Mouse (Mus musculus): Measurements from ENCODE around the gene Rnf113a2. TPM values are rescaled to one million over a fixed set of nuclear protein-coding genes. Genes with fewer than 3 reads are reported as not detected.

Rnf113a2 gene
- polyA plus RNA-seq, 1 experiment from 2014 or later, result 30.7 TPM

DNA sequence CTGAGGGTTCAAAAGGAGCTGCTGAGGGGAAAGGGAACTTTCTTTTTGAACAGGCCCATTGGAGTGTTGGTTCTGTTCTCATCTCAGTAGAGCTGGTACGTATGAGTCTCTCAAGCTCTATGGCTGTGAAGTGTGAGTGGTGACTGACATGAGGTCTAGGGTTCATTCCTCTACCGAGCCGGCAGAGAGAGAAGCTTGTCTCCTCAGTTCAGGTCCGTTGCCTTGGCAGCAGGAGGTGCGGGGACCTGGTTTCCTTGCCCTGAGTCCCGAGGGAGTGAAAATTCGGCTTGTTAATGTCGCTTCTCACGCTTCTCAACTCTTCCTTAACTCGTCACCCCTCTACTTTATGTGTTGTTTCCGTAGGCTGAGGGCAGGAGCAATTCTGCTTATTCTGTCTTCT is 34.8 kb downstream of the Rnf113a2 start:
- 3% methylated on average over 11 of the region's 11 CpGs for WGBS
- H3K27me3 ChIP-seq (ENCODE audit: control insufficient read depth, insufficient read depth, low read length), result no peaks in the 10 kb centered on the region
- H3K9me3 ChIP-seq (ENCODE audit: control insufficient read depth, low read length), result no peaks in the 10 kb centered on the region
- peaks cover 7% of the 10 kb centered on the region; the same call in 1 of the 2 replicates for H3K4me1 ChIP-seq (ENCODE audit: control insufficient read depth, insufficient read depth, low read length)
- ATAC-seq (ENCODE audit: insufficient number of reproducible peaks, low FRiP score, low TSS enrichment, low read depth) (no peak), DNase-seq (ENCODE audit: low spot score) (no peak)
- peak overlapping the region; percentile 55 for H3K4me3 ChIP-seq (ENCODE audit: low read depth, low read length)
- H3K4me2 ChIP-seq (ENCODE audit: low read depth, severe bottlenecking), result peak overlapping the region; percentile 88
- H3K36me3 ChIP-seq (ENCODE audit: control insufficient read depth, insufficient read depth, low read length), result no peaks in the 10 kb centered on the region
- H3K27ac ChIP-seq (replicated peaks; ENCODE audit: low read depth, low read length), result no peak overlapping the region
- H3K9ac ChIP-seq (ENCODE audit: low read length), result peak overlapping the region; percentile 9; the same call in 1 of the 2 replicates

DNA sequence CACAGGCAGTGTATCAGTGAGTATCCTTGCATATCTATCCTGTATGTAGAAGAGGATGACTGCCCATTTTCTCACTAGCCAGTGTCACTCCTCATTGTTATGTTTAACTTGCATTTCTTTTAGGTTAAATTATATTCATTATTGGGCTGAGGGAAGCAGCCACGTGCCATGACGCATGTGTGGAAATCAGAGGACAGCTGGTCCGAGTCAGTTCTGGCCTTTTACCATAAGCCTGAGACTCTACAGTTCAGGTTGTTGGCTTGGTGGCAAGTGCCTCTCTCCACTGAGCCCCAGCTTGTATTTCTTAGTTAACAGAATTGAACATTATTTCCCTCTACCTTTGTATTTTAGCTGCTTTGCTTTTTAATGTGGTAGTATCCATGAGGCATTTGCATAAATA is 39.9 kb downstream of the Rnf113a2 start:
- no peaks in the 10 kb centered on the region for H3K9me3 ChIP-seq (ENCODE audit: control insufficient read depth, low read length)
- no peaks in the 10 kb centered on the region for H3K27me3 ChIP-seq (ENCODE audit: control insufficient read depth, insufficient read depth, low read length)
- H3K4me3 ChIP-seq (ENCODE audit: low read depth, low read length), result no peak overlapping the region
- H3K9ac ChIP-seq (ENCODE audit: low read length), result no peak overlapping the region
- H3K36me3 ChIP-seq (ENCODE audit: control insufficient read depth, insufficient read depth, low read length), result peaks cover 11% of the 10 kb centered on the region
- no peak overlapping the region for H3K27ac ChIP-seq (replicated peaks; ENCODE audit: low read depth, low read length)
- WGBS, result 91% methylated on average over 3 of the region's 3 CpGs
- DNase-seq (ENCODE audit: low spot score) (no peak), ATAC-seq (ENCODE audit: insufficient number of reproducible peaks, low FRiP score, low TSS enrichment, low read depth) (no peak)
- no peak overlapping the region for H3K4me2 ChIP-seq (ENCODE audit: low read depth, severe bottlenecking)
- H3K4me1 ChIP-seq (ENCODE audit: control insufficient read depth, insufficient read depth, low read length), result peaks cover 2% of the 10 kb centered on the region; the same call in 1 of the 2 replicates

DNA sequence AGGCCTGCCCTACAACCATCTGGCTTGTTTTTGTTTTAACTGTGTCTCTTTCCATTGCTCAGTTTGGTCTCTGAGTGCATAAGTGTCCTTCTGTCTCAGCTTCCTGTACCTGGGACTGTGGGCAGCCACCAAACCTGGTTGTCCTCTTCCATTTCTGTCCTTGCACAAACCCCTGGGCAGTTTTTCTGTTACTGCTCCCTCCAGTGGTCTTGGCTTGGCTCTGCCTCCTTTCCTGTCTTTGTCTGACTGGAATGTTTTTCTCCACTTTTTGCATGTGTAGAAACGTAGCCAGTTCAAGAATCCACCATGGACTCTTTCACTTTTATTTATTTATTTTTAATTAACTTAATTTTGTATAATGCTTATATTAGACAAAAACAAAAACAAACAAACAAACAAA is 42.8 kb downstream of the Rnf113a2 start:
- H3K9me3 ChIP-seq (ENCODE audit: control insufficient read depth, low read length), result no peaks in the 10 kb centered on the region
- ATAC-seq (ENCODE audit: insufficient number of reproducible peaks, low FRiP score, low TSS enrichment, low read depth) (no peak), DNase-seq (ENCODE audit: low spot score) (no peak)
- no peaks in the 10 kb centered on the region for H3K27me3 ChIP-seq (ENCODE audit: control insufficient read depth, insufficient read depth, low read length)
- 75% methylated on average over 1 of the region's 1 CpGs for WGBS
- H3K36me3 ChIP-seq (ENCODE audit: control insufficient read depth, insufficient read depth, low read length), result peaks cover 14% of the 10 kb centered on the region
- no peak overlapping the region for H3K4me2 ChIP-seq (ENCODE audit: low read depth, severe bottlenecking)
- H3K4me1 ChIP-seq (ENCODE audit: control insufficient read depth, insufficient read depth, low read length), result no peaks in the 10 kb centered on the region
- H3K27ac ChIP-seq (replicated peaks; ENCODE audit: low read depth, low read length), result no peak overlapping the region
- no peak overlapping the region for H3K4me3 ChIP-seq (ENCODE audit: low read depth, low read length)
- no peak overlapping the region for H3K9ac ChIP-seq (ENCODE audit: low read length)

DNA sequence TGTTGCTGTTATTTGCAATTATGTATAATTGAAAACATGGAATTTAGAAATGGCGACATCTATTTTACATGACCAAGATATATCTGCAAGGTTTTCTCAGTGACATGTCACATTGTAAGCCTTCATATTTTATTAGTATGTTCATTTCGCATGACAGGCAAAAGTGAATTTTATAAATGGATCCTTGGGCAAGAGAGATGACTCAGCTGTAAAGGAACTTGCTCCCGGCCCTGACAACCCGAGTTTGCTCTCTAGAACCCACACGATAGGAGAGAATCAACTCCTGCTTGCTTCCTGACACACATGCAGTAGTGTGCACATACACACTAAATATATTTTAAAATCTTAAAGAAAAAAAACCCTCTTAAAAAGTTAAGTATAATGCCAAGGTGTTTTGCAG is 44.4 kb downstream of the Rnf113a2 start:
- Histone ChIP-seq H3K36me3 (ENCODE audit: control insufficient read depth, insufficient read depth, low read length) (peaks cover 14% of the 10 kb centered on the region), H3K27ac (replicated peaks; ENCODE audit: low read depth, low read length) (no peak overlapping the region), H3K4me1 (ENCODE audit: control insufficient read depth, insufficient read depth, low read length) (no peaks in the 10 kb centered on the region), H3K4me3 (ENCODE audit: low read depth, low read length) (no peak overlapping the region), H3K27me3 (ENCODE audit: control insufficient read depth, insufficient read depth, low read length) (no peaks in the 10 kb centered on the region), H3K9ac (ENCODE audit: low read length) (no peak overlapping the region), H3K9me3 (ENCODE audit: control insufficient read depth, low read length) (no peaks in the 10 kb centered on the region), H3K4me2 (ENCODE audit: low read depth, severe bottlenecking) (no peak overlapping the region)
- DNase-seq (ENCODE audit: low spot score) (no peak), ATAC-seq (ENCODE audit: insufficient number of reproducible peaks, low FRiP score, low TSS enrichment, low read depth) (no peak)
- 93% methylated on average over 5 of the region's 5 CpGs for WGBS

DNA sequence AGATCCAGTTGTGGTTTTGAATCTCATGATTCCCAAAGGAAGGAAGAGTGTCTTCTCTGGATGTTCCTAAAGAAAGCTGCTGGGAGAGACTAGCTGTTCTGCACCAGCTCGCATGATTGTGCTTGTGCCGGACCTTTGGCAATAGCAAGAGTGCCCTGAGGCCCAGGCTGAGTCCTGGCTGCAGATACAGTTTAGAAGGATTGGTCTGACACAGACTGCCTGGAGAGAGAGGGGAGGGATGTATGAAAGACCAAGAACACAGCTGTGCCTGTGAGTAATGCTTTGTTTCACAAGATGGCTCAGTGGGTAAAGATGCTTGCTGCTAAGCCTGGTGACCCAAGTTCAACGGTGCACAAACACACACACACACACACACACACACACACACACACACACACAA is 45.9 kb downstream of the Rnf113a2 start:
- Histone ChIP-seq H3K9me3 (ENCODE audit: control insufficient read depth, low read length) (no peaks in the 10 kb centered on the region), H3K27ac (replicated peaks; ENCODE audit: low read depth, low read length) (no peak overlapping the region), H3K27me3 (ENCODE audit: control insufficient read depth, insufficient read depth, low read length) (no peaks in the 10 kb centered on the region), H3K4me1 (ENCODE audit: control insufficient read depth, insufficient read depth, low read length) (no peaks in the 10 kb centered on the region), H3K36me3 (ENCODE audit: control insufficient read depth, insufficient read depth, low read length) (peaks cover 14% of the 10 kb centered on the region), H3K4me2 (ENCODE audit: low read depth, severe bottlenecking) (no peak overlapping the region), H3K4me3 (ENCODE audit: low read depth, low read length) (no peak overlapping the region), H3K9ac (ENCODE audit: low read length) (no peak overlapping the region)
- ATAC-seq (ENCODE audit: insufficient number of reproducible peaks, low FRiP score, low TSS enrichment, low read depth) (no peak), DNase-seq (ENCODE audit: low spot score) (no peak)
- WGBS, result 89% methylated on average over 3 of the region's 3 CpGs

Other genes with a start within 250 kb of the Rnf113a2 start
- 6.1 and 6.6 TPM in 2 replicates for gene Elmsan1, start 198.3 kb upstream of the Rnf113a2 start, polyA plus RNA-seq (2014; fragmentation: Nextera tagmentation; extraction: Ambion mirVana)
- 11.5 and 14.0 TPM in 2 replicates for gene Ptgr2, start 132.0 kb upstream of the Rnf113a2 start, polyA plus RNA-seq (2014; fragmentation: Nextera tagmentation; extraction: Ambion mirVana)
- 111 and 125 TPM in 2 replicates for gene Zfp410, start 100.3 kb upstream of the Rnf113a2 start, polyA plus RNA-seq (2014; fragmentation: Nextera tagmentation; extraction: Ambion mirVana)
- gene Coq6, start 55.5 kb upstream of the Rnf113a2 start, polyA plus RNA-seq (2014; fragmentation: Nextera tagmentation; extraction: Ambion mirVana), result 40.5 and 46.0 TPM in 2 replicates
- gene Fam161b, start 55.4 kb upstream of the Rnf113a2 start, polyA plus RNA-seq (2014; fragmentation: Nextera tagmentation; extraction: Ambion mirVana), result 3.3 and 4.0 TPM in 2 replicates
- 8.6 and 9.7 TPM in 2 replicates for gene Entpd5, start 8.2 kb upstream of the Rnf113a2 start, polyA plus RNA-seq (2014; fragmentation: Nextera tagmentation; extraction: Ambion mirVana)
- gene Bbof1, start 8.1 kb upstream of the Rnf113a2 start, polyA plus RNA-seq (2014; fragmentation: Nextera tagmentation; extraction: Ambion mirVana), result 0.48 and 0.61 TPM in 2 replicates
- gene Aldh6a1, start 33.8 kb downstream of the Rnf113a2 start, polyA plus RNA-seq (2014; fragmentation: Nextera tagmentation; extraction: Ambion mirVana), result 23.6 and 24.0 TPM in 2 replicates
- 30.6 and 35.6 TPM in 2 replicates for gene Lin52, start 34.2 kb downstream of the Rnf113a2 start, polyA plus RNA-seq (2014; fragmentation: Nextera tagmentation; extraction: Ambion mirVana)
- 0.33 and 0.48 TPM in 2 replicates for gene Vsx2, start 152.6 kb downstream of the Rnf113a2 start, polyA plus RNA-seq (2014; fragmentation: Nextera tagmentation; extraction: Ambion mirVana)
- gene Abcd4, start 200.2 kb downstream of the Rnf113a2 start, polyA plus RNA-seq (2014; fragmentation: Nextera tagmentation; extraction: Ambion mirVana), result 9.2 and 11.8 TPM in 2 replicates
- gene Vrtn, start 223.8 kb downstream of the Rnf113a2 start, polyA plus RNA-seq (2014; fragmentation: Nextera tagmentation; extraction: Ambion mirVana), result not detected in 2 replicates

Measured in limb, embryonic 11.5 days (tissue).